Mouse (Mus musculus): ENCODE data around the gene Hhat.

DNA sequence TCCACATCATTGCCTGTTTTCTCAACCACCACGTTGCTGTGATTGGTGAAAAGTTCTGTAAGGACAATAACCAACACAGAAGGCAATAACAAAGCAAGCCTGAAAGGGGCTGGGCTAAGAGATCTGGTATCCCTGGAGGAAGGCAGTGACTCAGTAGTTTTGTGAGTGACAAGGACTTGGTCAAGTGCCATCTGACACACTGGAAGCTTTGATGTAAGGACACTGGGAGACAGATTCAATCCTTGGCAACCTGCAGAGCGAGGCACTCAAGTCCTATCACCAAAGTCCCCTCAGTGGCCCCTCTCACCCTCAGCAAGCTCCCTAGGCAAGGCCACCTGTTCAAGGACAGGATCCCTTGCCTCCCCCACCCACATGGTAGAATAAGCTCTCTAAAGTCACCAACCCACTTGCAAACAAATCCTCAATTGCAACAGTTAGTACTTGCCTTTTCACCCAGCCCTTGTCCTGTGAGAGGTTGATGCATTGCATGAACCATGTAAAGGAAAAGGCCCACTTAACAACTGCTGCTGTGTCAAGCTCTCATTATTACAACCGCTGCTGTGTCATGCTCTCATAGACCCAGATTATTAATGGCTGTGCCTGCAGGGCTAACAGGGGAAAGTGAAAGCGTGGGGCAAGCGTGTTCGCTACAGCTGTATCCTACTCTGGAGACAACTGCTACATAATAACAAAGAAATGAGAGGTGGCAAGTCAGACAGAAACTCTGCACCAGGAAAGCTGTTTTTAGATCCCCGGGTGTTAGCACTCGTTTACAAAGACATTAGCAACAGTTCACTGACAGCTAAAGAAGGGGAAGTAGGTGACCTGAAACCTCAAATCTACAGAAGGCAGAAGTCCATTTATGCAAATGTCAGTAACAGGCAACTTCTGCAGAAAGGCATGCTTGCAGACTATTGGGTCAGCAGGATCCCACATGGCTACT is 18.1 kb downstream of the Hhat start:
- no peak for TF ChIP-seq EP300 (optimal IDR thresholded peaks at IDR 0.05)
- TF ChIP-seq CTCF (IDR thresholded peaks at IDR 0.05; ENCODE audit: low read depth), result no peak

Data from stomach, postnatal 0 days (tissue).